Mouse (Mus musculus) limb, embryonic 11.5 days (tissue): ENCODE results near the gene Cd300a. TPM values are rescaled to one million over a fixed set of nuclear protein-coding genes. Genes with fewer than 3 reads are reported as not detected.

Experiments used
- ATAC-seq: fragments of 200-750 bp; cut with Nextera tagmentation; 2 replicates; pipeline ENCODE4 v1.8.0; 2017; ENCODE audit warnings: low read depth; ENCODE audit not compliant: insufficient number of reproducible peaks, low FRiP score, low TSS enrichment
- DNase-seq: peaks from one replicate; pipeline ENCODE4 v3.0.0-alpha.2; 2015; ENCODE audit warnings: low spot score
- H3K27ac ChIP-seq: fragments of 300-500 bp; sonication (generic); replicated peaks from 2 replicates; pipeline ENCODE4 v1.5.1; 2014; ENCODE audit warnings: low read depth, mild to moderate bottlenecking, low read length
- H3K27me3 ChIP-seq: fragments of 300-500 bp; sonication (generic); 2 replicates; pipeline ENCODE4 v1.6.1; 2014; ENCODE audit warnings: mild to moderate bottlenecking, low read length, mixed read lengths; ENCODE audit not compliant: control insufficient read depth, insufficient read depth
- H3K36me3 ChIP-seq: fragments of 300-500 bp; sonication (generic); 2 replicates; pipeline ENCODE4 v1.6.1; 2014; ENCODE audit warnings: mild to moderate bottlenecking, low read length, moderate library complexity, mixed read lengths; ENCODE audit not compliant: control insufficient read depth, insufficient read depth
- H3K4me1 ChIP-seq: fragments of 300-500 bp; sonication (generic); 2 replicates; pipeline ENCODE4 v1.6.1; 2014; ENCODE audit warnings: low read length, mixed read lengths; ENCODE audit not compliant: control insufficient read depth, insufficient read depth
- H3K4me2 ChIP-seq: fragments of 300-500 bp; sonication (generic); 2 replicates; pipeline ENCODE4 v1.6.1; 2014; ENCODE audit warnings: low read depth, mild to moderate bottlenecking, moderate library complexity; ENCODE audit not compliant: severe bottlenecking
- H3K4me3 ChIP-seq: fragments of 300-500 bp; sonication (generic); 2 replicates; pipeline ENCODE4 v1.5.1; 2014; ENCODE audit warnings: low read depth, low read length
- H3K9ac ChIP-seq: fragments of 300-500 bp; sonication (generic); 2 replicates; pipeline ENCODE4 v1.6.1; 2014; ENCODE audit warnings: mild to moderate bottlenecking, low read length
- H3K9me3 ChIP-seq: fragments of 300-500 bp; sonication (generic); 2 replicates; pipeline ENCODE4 v1.6.1; 2016; ENCODE audit warnings: low read length; ENCODE audit not compliant: control insufficient read depth
- WGBS: fragments of 180-500 bp; shearing (Covaris S2); extraction: QIAGEN DNeasy Blood & Tissue Kit; methylation state at CpG from one replicate; pipeline ENCODE4 v1.1.7; 2014; 5-methylcytosine and 5-hydroxymethylcytosine counted together
- polyA plus RNA-seq: library from polyadenylated mRNA; unstranded; fragments of >200 nt; fragmentation: Nextera tagmentation; extraction: Ambion mirVana; gene quantifications from 2 replicates; pipeline ENCODE4 v1.2.1, GENCODE M21; 2014

The Cd300a gene
- polyA plus RNA-seq, 1 experiment from 2014 or later = 0.61 TPM

- Histone ChIP-seq H3K4me2 (no peak overlapping the region), H3K9ac (no peak overlapping the region), H3K4me1 (peaks cover 22% of the 10 kb centered on the region), H3K27me3 (no peaks in the 10 kb centered on the region), H3K27ac (no peak overlapping the region), H3K9me3 (no peaks in the 10 kb centered on the region), H3K36me3 (peaks cover 4% of the 10 kb centered on the region; the same call in 1 of the 2 replicates), H3K4me3 (no peak overlapping the region)
- DNase-seq = peak; percentile 40
- ATAC-seq = no peak
- 20% methylated on average over 6 of the region's 6 CpGs for WGBS
Observed at GRCm38 (mm10) chr11:114873022-114873817, 16.6 kb upstream of the Cd300a start.

DNA sequence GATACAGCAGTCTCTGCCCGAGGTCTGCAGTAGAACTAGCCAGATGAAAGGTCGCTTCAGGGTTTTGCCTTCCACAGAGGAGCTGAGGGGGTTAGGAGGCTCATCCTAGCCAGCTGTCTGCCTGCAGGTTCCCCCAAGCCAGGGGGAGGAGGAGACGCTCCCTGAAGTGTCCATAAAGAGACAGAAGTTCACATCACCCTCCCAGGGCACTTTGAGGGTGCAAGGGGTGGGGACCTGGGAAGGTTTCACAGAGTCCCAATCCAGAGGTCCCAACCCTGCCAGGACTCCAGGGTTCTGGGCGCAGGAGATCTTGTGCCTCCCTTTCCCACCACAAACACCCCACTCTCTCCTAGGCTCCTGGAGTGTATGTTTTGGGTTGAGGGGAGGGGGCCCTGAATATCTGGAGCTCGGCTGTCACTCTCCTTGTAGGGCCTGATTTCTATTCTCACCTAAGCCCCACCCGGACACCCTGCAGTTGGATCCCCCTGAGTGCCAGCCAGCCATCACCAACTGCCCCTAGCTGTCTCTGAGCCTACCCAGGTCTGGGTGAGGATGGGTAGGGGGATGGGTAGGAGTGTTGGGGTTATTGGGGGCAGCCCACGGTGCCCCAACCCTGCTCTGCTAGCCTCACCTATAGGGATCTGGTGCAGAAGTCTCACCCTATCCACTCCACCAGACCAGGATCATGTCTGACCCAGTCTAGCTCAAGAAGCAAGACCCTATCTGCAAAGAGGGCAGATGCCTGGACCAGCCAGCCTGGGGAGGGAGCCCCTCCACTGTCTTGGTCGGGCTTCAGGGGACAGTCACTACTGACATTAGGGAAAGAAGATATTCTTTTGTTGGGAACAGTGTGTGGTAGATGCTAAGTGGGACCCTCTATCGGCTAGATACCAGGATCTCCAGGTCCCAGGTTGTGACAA, 15.4 kb upstream of the Cd300a start:
- DNase-seq (no peak), ATAC-seq (no peak)
- H3K36me3 ChIP-seq = peaks cover 2% of the 10 kb centered on the region; the same call in 1 of the 2 replicates
- no peak overlapping the region for H3K4me2 ChIP-seq
- no peaks in the 10 kb centered on the region for H3K9me3 ChIP-seq
- H3K27ac ChIP-seq = no peak overlapping the region
- H3K27me3 ChIP-seq = no peaks in the 10 kb centered on the region
- H3K4me1 ChIP-seq = peaks cover 22% of the 10 kb centered on the region
- H3K9ac ChIP-seq = no peak overlapping the region
- 46% methylated on average over 9 of the region's 9 CpGs for WGBS
- H3K4me3 ChIP-seq = no peak overlapping the region

- H3K27me3 ChIP-seq = no peaks in the 10 kb centered on the region
- H3K9me3 ChIP-seq = no peaks in the 10 kb centered on the region
- H3K36me3 ChIP-seq = peaks cover 2% of the 10 kb centered on the region; the same call in 1 of the 2 replicates
- no peak overlapping the region for H3K4me3 ChIP-seq
- no peak for ATAC-seq
- H3K4me2 ChIP-seq = no peak overlapping the region
- H3K27ac ChIP-seq = no peak overlapping the region
- 7% methylated on average over 9 of the region's 9 CpGs for WGBS
- H3K4me1 ChIP-seq = peaks cover 22% of the 10 kb centered on the region
- H3K9ac ChIP-seq = no peak overlapping the region
- DNase-seq = peak; percentile 39
Observed at GRCm38 (mm10) chr11:114875301-114875801, 14.5 kb upstream of the Cd300a start.

- H3K9me3 ChIP-seq = no peaks in the 10 kb centered on the region
- H3K4me3 ChIP-seq = no peak overlapping the region
- 32% methylated on average over 7 of the region's 7 CpGs for WGBS
- no peak overlapping the region for H3K4me2 ChIP-seq
- peaks cover 22% of the 10 kb centered on the region for H3K4me1 ChIP-seq
- H3K27me3 ChIP-seq = no peaks in the 10 kb centered on the region
- no peaks in the 10 kb centered on the region; the same call in 1 of the 2 replicates for H3K36me3 ChIP-seq
- ATAC-seq = no peak
- no peak for DNase-seq
- no peak overlapping the region for H3K9ac ChIP-seq
- no peak overlapping the region for H3K27ac ChIP-seq
Observed at GRCm38 (mm10) chr11:114876176-114876575, 13.7 kb upstream of the Cd300a start.

DNA sequence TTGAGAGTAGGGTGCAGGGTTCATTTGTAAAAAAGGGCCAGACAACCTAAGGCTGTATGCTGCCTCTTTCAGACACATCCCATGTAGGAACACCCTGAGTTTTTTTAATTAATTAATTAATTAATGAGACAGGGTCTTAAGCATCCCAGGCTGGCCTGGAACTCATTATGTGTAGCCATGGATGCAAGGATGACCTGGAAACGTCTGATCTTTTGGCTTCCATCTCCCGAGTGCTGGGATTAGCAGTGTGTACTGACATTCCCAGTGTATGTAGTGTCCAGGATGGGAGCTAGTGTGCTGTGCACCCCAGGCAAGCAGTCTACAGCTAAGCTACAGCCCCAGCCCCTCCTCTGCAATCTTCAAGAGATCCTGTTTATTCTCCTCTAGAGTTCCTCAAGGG, 13.2 kb upstream of the Cd300a start:
- ATAC-seq (no peak), DNase-seq (no peak)
- H3K27me3 ChIP-seq = no peaks in the 10 kb centered on the region
- H3K4me1 ChIP-seq = peaks cover 22% of the 10 kb centered on the region
- WGBS = 8% methylated on average over 2 of the region's 2 CpGs
- H3K9me3 ChIP-seq = no peaks in the 10 kb centered on the region
- no peak overlapping the region for H3K4me3 ChIP-seq
- H3K36me3 ChIP-seq = no peaks in the 10 kb centered on the region
- no peak overlapping the region for H3K4me2 ChIP-seq
- no peak overlapping the region for H3K27ac ChIP-seq
- H3K9ac ChIP-seq = no peak overlapping the region

DNA sequence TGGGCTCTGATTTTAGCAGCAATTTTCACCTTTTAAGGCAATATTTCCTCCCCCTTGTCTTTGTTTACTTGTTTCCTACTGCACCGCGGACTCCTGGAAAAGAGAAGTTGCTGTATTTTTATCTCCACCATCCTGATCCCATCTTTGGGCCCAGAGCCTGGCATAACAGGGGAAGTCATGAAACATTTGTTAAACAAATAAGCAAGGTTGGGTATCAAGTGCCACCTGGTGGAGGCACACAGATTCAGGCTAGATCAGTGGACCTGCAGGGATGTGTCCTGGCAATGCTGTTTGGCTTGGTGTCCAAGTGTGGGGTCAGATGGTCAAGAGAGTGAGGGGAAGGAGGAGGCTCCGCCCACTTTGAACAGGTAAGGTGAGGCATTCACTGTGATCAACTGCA, 12.7 kb upstream of the Cd300a start:
- Histone ChIP-seq H3K4me3 (no peak overlapping the region), H3K36me3 (no peaks in the 10 kb centered on the region), H3K9ac (no peak overlapping the region), H3K27ac (no peak overlapping the region), H3K4me1 (peaks cover 22% of the 10 kb centered on the region), H3K4me2 (no peak overlapping the region), H3K27me3 (no peaks in the 10 kb centered on the region), H3K9me3 (no peaks in the 10 kb centered on the region)
- WGBS = 58% methylated on average over 3 of the region's 3 CpGs
- no peak for ATAC-seq
- peak; percentile 66 for DNase-seq

DNA sequence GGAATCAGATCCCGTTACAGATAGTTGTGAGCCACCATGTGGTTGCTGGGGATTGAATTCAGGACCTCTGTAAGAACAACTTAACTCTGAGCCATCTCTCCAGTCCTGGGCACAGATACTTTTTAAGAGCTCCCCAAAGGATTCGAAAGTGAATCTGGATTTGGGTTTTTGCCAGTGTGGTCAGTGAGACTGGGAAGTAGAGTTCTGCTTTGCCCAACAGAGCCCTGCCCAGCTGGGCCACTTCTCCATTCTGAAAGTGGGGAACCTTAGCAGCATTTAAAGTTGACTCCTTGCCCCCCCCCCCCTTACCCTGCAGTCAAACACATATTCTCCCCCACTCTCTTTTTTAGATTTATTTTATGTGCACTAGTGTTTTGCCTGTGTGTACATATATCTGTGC, 10.2 kb upstream of the Cd300a start:
- WGBS = 81% methylated on average over 2 of the region's 2 CpGs
- Histone ChIP-seq H3K9ac (no peak overlapping the region), H3K4me1 (peaks cover 14% of the 10 kb centered on the region), H3K4me2 (no peak overlapping the region), H3K36me3 (no peaks in the 10 kb centered on the region), H3K4me3 (no peak overlapping the region), H3K27me3 (no peaks in the 10 kb centered on the region), H3K9me3 (no peaks in the 10 kb centered on the region), H3K27ac (no peak overlapping the region)
- no peak for ATAC-seq
- DNase-seq = no peak

DNA sequence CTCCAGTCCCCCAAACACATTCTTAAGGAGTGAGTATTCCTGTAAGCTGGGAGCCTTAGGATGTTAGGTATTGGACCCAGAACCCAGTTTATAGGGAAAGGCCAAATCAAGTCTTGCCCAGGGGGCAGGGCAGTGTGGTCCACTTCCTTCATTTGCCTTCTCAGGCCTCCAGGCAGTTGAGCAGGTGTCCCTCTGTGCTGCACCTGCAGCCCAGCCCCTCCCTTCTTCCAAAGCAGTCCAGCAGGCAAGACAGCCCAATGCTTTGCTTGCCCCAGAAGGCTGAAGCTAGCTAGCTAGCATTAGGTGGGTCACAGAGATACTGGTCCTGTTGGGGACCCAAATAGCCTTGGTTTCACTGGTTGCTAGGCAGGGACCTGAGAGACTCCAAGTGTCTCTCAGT, 9.7 kb upstream of the Cd300a start:
- Histone ChIP-seq H3K27me3 (no peaks in the 10 kb centered on the region), H3K27ac (no peak overlapping the region), H3K9ac (no peak overlapping the region), H3K36me3 (no peaks in the 10 kb centered on the region), H3K9me3 (no peaks in the 10 kb centered on the region), H3K4me1 (peaks cover 9% of the 10 kb centered on the region), H3K4me2 (no peak overlapping the region), H3K4me3 (no peak overlapping the region)
- no peak for DNase-seq
- ATAC-seq = no peak
